Mouse (Mus musculus): ENCODE measurements around the gene Ptgir. TPM values are rescaled to one million over a fixed set of nuclear protein-coding genes. Genes with fewer than 3 reads are reported as not detected.

Ptgir gene
- polyA plus RNA-seq, 1 experiment from 2014 or later, result 0.13 TPM

- no peak for ATAC-seq (replicated peaks)
- no peak overlapping the region for H3K27ac ChIP-seq (replicated peaks)
Observed at GRCm38 (mm10) chr7:16918670-16919069, 12.4 kb downstream of the Ptgir start.

GRCm38 (mm10) chr7:16919395-16920149 lies 13.3 kb downstream of the Ptgir start:
- peaks cover 44% of the 10 kb centered on the region for H3K4me1 ChIP-seq
- H3K9ac ChIP-seq (replicated peaks), result 0 out of 2 replicates have a peak overlapping the region, but pooled peaks have one; percentile 27
- 0 out of 2 replicates have a peak overlapping the region, but pooled peaks have one; percentile 4 for H3K4me3 ChIP-seq
- no peak for ATAC-seq (replicated peaks)
- peaks cover 45% of the 10 kb centered on the region for H3K36me3 ChIP-seq
- no peak overlapping the region; the same call in 1 of the 2 replicates for H3K27ac ChIP-seq (replicated peaks)
- WGBS, result 75% methylated on average over 13 of the region's 13 CpGs
- no peaks in the 10 kb centered on the region for H3K27me3 ChIP-seq
- H3K9me3 ChIP-seq, result no peaks in the 10 kb centered on the region
- H3K4me2 ChIP-seq (replicated peaks), result peak overlapping the region; percentile 85

More at GRCm38 (mm10) chr7:16918670-16919069, 12.4 kb downstream of the Ptgir start:
- no peak overlapping the region for H3K4me2 ChIP-seq (replicated peaks)
- H3K9ac ChIP-seq (replicated peaks), result no peak overlapping the region
- H3K4me1 ChIP-seq, result peaks cover 44% of the 10 kb centered on the region
- no peaks in the 10 kb centered on the region for H3K27me3 ChIP-seq
- H3K36me3 ChIP-seq, result peaks cover 50% of the 10 kb centered on the region
- no peak overlapping the region for H3K4me3 ChIP-seq
- 74% methylated on average over 3 of the region's 3 CpGs for WGBS
- no peaks in the 10 kb centered on the region for H3K9me3 ChIP-seq

GRCm38 (mm10) chr7:16920150-16920579 lies 13.9 kb downstream of the Ptgir start:
- Histone ChIP-seq H3K27me3 (no peaks in the 10 kb centered on the region), H3K36me3 (peaks cover 39% of the 10 kb centered on the region), H3K27ac (replicated peaks) (no peak overlapping the region; the same call in 1 of the 2 replicates), H3K9me3 (no peaks in the 10 kb centered on the region), H3K9ac (replicated peaks) (no peak overlapping the region), H3K4me3 (0 out of 2 replicates have a peak overlapping the region, but pooled peaks have one; percentile 4), H3K4me1 (peaks cover 46% of the 10 kb centered on the region), H3K4me2 (replicated peaks) (peak overlapping the region; percentile 85)
- WGBS, result 77% methylated on average over 7 of the region's 7 CpGs
- no peak for ATAC-seq (replicated peaks)

GRCm38 (mm10) chr7:16920818-16921791 lies 14.8 kb downstream of the Ptgir start:
- H3K9me3 ChIP-seq, result no peaks in the 10 kb centered on the region
- ATAC-seq (replicated peaks), result no peak
- H3K9ac ChIP-seq (replicated peaks), result peak overlapping the region; percentile 92
- peak overlapping the region; percentile 58 for H3K4me3 ChIP-seq
- H3K27me3 ChIP-seq, result no peaks in the 10 kb centered on the region
- H3K36me3 ChIP-seq, result peaks cover 31% of the 10 kb centered on the region
- 37% methylated on average over 21 of the region's 21 CpGs for WGBS
- peak overlapping the region; percentile 99 for H3K27ac ChIP-seq (replicated peaks)
- peaks cover 46% of the 10 kb centered on the region for H3K4me1 ChIP-seq
- H3K4me2 ChIP-seq (replicated peaks), result peak overlapping the region; percentile 85

GRCm38 (mm10) chr7:16921881-16922335 lies 15.6 kb downstream of the Ptgir start:
- Histone ChIP-seq H3K9ac (replicated peaks) (peak overlapping the region; percentile 92), H3K9me3 (no peaks in the 10 kb centered on the region), H3K4me2 (replicated peaks) (peak overlapping the region; percentile 85), H3K36me3 (peaks cover 24% of the 10 kb centered on the region), H3K27me3 (no peaks in the 10 kb centered on the region), H3K27ac (replicated peaks) (peak overlapping the region; percentile 99), H3K4me3 (peak overlapping the region; percentile 58), H3K4me1 (peaks cover 46% of the 10 kb centered on the region)
- ATAC-seq (replicated peaks), result no peak
- WGBS, result 26% methylated on average over 6 of the region's 6 CpGs

GRCm38 (mm10) chr7:16922360-16922973 lies 16.2 kb downstream of the Ptgir start:
- Histone ChIP-seq H3K27ac (replicated peaks) (peak overlapping the region; percentile 99), H3K9me3 (no peaks in the 10 kb centered on the region), H3K27me3 (no peaks in the 10 kb centered on the region), H3K4me1 (peaks cover 46% of the 10 kb centered on the region), H3K9ac (replicated peaks) (peak overlapping the region; percentile 92), H3K4me3 (peak overlapping the region; percentile 58), H3K4me2 (replicated peaks) (peak overlapping the region; percentile 85), H3K36me3 (peaks cover 18% of the 10 kb centered on the region)
- ATAC-seq (replicated peaks), result no peak
- 31% methylated on average over 10 of the region's 10 CpGs for whole genome bisulfite sequencing

- H3K27me3 ChIP-seq, result no peaks in the 10 kb centered on the region
- under 1% methylated on average over 56 of the region's 57 CpGs for WGBS
- peak; percentile 74 for ATAC-seq (replicated peaks)
Observed at GRCm38 (mm10) chr7:16923283-16924036, 17.2 kb downstream of the Ptgir start.

GRCm38 (mm10) chr7:16924037-16924834 lies 17.9 kb downstream of the Ptgir start, which contains the start of gene Calm3:
TSS of gene Calm3 (minus strand) at chr7:16924114.
- peak; percentile 94 for ATAC-seq (replicated peaks)
- WGBS, result 1% methylated on average over 64 of the region's 64 CpGs
- peak within 1 kb of the TSS; percentile 58 for H3K4me3 ChIP-seq
- no peaks in the 10 kb centered on the region for H3K27me3 ChIP-seq
- peak within 1 kb of the TSS; percentile 92 for H3K9ac ChIP-seq (replicated peaks)
- H3K27ac ChIP-seq (replicated peaks), result peak within 1 kb of the TSS; percentile 99
- peaks cover 38% of the 10 kb centered on the region for H3K4me1 ChIP-seq
- H3K4me2 ChIP-seq (replicated peaks), result peak within 1 kb of the TSS; percentile 85
- H3K9me3 ChIP-seq, result no peaks in the 10 kb centered on the region
- peaks cover 4% of the 10 kb centered on the region; the same call in 1 of the 2 replicates for H3K36me3 ChIP-seq

More at GRCm38 (mm10) chr7:16923283-16924036, 17.2 kb downstream of the Ptgir start:
- H3K9ac ChIP-seq (replicated peaks), result peak overlapping the region; percentile 92
- peak overlapping the region; percentile 99 for H3K27ac ChIP-seq (replicated peaks)
- H3K9me3 ChIP-seq, result no peaks in the 10 kb centered on the region
- peaks cover 41% of the 10 kb centered on the region for H3K4me1 ChIP-seq
- peak overlapping the region; percentile 85 for H3K4me2 ChIP-seq (replicated peaks)
- peak overlapping the region; percentile 58 for H3K4me3 ChIP-seq
- peaks cover 9% of the 10 kb centered on the region; the same call in 1 of the 2 replicates for H3K36me3 ChIP-seq

- no peak overlapping the region for H3K9ac ChIP-seq (replicated peaks)
- H3K4me2 ChIP-seq (replicated peaks), result no peak overlapping the region
- H3K4me3 ChIP-seq, result no peak overlapping the region
- no peaks in the 10 kb centered on the region for H3K36me3 ChIP-seq
- peaks cover 25% of the 10 kb centered on the region for H3K4me1 ChIP-seq
- WGBS, result 44% methylated on average over 2 of the region's 2 CpGs
- no peaks in the 10 kb centered on the region for H3K27me3 ChIP-seq
- H3K27ac ChIP-seq (replicated peaks), result no peak overlapping the region
- ATAC-seq (replicated peaks), result no peak
- H3K9me3 ChIP-seq, result no peaks in the 10 kb centered on the region
Observed at GRCm38 (mm10) chr7:16928341-16928740, 22.1 kb downstream of the Ptgir start.

- 5% methylated on average over 1 of the region's 1 CpGs for WGBS
- Histone ChIP-seq H3K9me3 (no peaks in the 10 kb centered on the region), H3K36me3 (no peaks in the 10 kb centered on the region), H3K4me3 (no peak overlapping the region), H3K27me3 (no peaks in the 10 kb centered on the region), H3K9ac (replicated peaks) (no peak overlapping the region), H3K27ac (replicated peaks) (peak overlapping the region; percentile 46), H3K4me1 (peaks cover 31% of the 10 kb centered on the region), H3K4me2 (replicated peaks) (no peak overlapping the region)
- 0 out of 2 replicates have a peak, but pooled peaks have one; percentile 14 for ATAC-seq (replicated peaks)
Observed at GRCm38 (mm10) chr7:16930850-16931249, 24.6 kb downstream of the Ptgir start.

All from forebrain, embryonic 15.5 days (tissue).